Mouse (Mus musculus): ENCODE data around the gene Map3k9.

GRCm38 (mm10) chr12:81748918-81749317 lies 32.1 kb downstream of the Map3k9 start:
- TF ChIP-seq EP300 (IDR thresholded peaks at IDR 0.05; ENCODE audit: low read depth) (no peak), CTCF (IDR thresholded peaks at IDR 0.05; ENCODE audit: low read depth) (no peak)

Measured in heart, postnatal 0 days (tissue).